Mouse (Mus musculus) heart, embryonic 11.5 days (tissue): ENCODE measurements around the gene Slc18a3. TPM values are rescaled to one million over a fixed set of nuclear protein-coding genes. Genes with fewer than 3 reads are reported as not detected.

ENCODE experiments used
- ATAC-seq: fragments of 200-750 bp; cut with Nextera tagmentation; replicated peaks from 2 replicates; pipeline ENCODE4 v1.8.0; 2017; ENCODE audit warnings: moderate library complexity; ENCODE audit not compliant: insufficient number of reproducible peaks, low FRiP score, low TSS enrichment
- H3K27ac ChIP-seq: fragments of 300-500 bp; sonication (generic); 2 replicates; pipeline ENCODE4 v1.5.1; 2014; ENCODE audit warnings: mild to moderate bottlenecking, low read depth, low read length
- H3K27me3 ChIP-seq: fragments of 300-500 bp; sonication (generic); 2 replicates; pipeline ENCODE4 v1.6.1; 2014; ENCODE audit warnings: mild to moderate bottlenecking, low read length, mixed read lengths; ENCODE audit not compliant: control insufficient read depth, insufficient read depth
- H3K36me3 ChIP-seq: fragments of 300-500 bp; sonication (generic); 2 replicates; pipeline ENCODE4 v1.6.1; 2014; ENCODE audit warnings: mild to moderate bottlenecking, low read length, moderate library complexity, mixed read lengths; ENCODE audit not compliant: control insufficient read depth, insufficient read depth
- H3K4me1 ChIP-seq: fragments of 300-500 bp; sonication (generic); 2 replicates; pipeline ENCODE4 v1.6.1; 2014; ENCODE audit warnings: low read length; ENCODE audit not compliant: control insufficient read depth, insufficient read depth
- H3K4me2 ChIP-seq: fragments of 300-500 bp; sonication (generic); 2 replicates; pipeline ENCODE4 v1.6.1; 2014; ENCODE audit warnings: mild to moderate bottlenecking, moderate library complexity
- H3K4me3 ChIP-seq: fragments of 300-500 bp; sonication (generic); 2 replicates; pipeline ENCODE4 v1.5.1; 2014; ENCODE audit warnings: low read depth, low read length
- H3K9ac ChIP-seq: fragments of 300-500 bp; sonication (generic); 2 replicates; pipeline ENCODE4 v1.6.1; 2014; ENCODE audit warnings: mild to moderate bottlenecking, low read depth, low read length, moderate library complexity
- H3K9me3 ChIP-seq: fragments of 300-500 bp; sonication (generic); replicated peaks from 2 replicates; pipeline ENCODE4 v1.6.1; 2016; ENCODE audit warnings: low read length; ENCODE audit not compliant: control insufficient read depth
- WGBS: fragments of 180-500 bp; shearing (Covaris S2); extraction: QIAGEN DNeasy Blood & Tissue Kit; methylation state at CpG from one replicate; pipeline ENCODE4 v1.1.7; 2014; ENCODE audit not compliant: insufficient replicate concordance; 5-methylcytosine and 5-hydroxymethylcytosine counted together
- polyA plus RNA-seq: library from polyadenylated mRNA; unstranded; fragments of >200 nt; fragmentation: Nextera tagmentation; extraction: Ambion mirVana; gene quantifications from 2 replicates; pipeline ENCODE4 v1.2.1, GENCODE M21; 2014

The Slc18a3 gene
- polyA plus RNA-seq, 1 experiment from 2014 or later, result not detected

DNA sequence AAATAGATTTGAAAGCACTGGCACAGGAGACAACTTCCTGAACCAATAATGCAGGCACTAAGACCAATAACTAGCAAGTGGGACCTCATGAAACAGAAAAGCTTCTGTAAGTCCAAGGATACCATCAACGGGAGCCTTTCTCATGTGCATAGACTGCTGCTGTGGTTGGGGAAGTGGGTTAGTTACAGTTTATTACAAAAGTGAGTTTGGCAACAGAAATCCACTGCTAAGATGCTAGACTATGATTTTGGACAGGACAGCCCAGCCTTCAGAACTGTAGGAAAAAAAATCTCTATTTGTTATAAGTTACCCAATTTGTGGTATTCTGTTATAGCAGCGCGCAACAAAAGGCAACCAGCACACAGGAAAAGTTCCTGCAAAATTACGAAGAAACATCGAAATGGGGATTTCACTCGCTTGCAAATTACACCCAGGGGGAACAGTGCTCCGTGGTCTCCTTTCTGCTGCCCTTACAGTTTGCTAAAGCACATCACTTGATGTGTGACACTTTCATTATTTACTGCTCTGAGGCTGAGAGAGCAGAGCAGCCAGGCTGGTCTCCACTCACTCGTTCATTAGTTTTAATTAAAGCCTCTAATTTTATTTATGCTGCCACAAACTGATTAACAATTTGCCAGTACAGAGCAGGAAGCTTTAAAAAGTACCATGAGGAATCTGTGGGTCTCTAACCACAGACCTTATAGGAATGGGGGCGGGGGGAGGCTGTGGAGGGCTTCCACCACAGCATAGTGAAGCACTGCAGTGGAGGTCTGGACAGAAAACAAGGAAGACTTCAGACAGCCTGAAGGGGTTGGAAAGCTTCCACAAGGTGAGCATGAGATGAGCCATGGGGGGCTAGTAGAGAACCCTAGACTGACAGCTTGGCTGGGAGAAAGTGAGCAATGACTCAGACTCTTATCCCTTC, 38.4 kb upstream of the Slc18a3 start:
- H3K4me2 ChIP-seq, result no peak overlapping the region
- no peak overlapping the region for H3K4me3 ChIP-seq
- no peak overlapping the region for H3K9ac ChIP-seq
- ATAC-seq, result no peak
- no peak overlapping the region for H3K27ac ChIP-seq
- H3K36me3 ChIP-seq, result no peaks in the 10 kb centered on the region
- no peaks in the 10 kb centered on the region; the same call in 1 of the 2 replicates for H3K9me3 ChIP-seq
- 75% methylated on average over 9 of the region's 9 CpGs for WGBS
- no peaks in the 10 kb centered on the region for H3K27me3 ChIP-seq
- no peaks in the 10 kb centered on the region for H3K4me1 ChIP-seq

DNA sequence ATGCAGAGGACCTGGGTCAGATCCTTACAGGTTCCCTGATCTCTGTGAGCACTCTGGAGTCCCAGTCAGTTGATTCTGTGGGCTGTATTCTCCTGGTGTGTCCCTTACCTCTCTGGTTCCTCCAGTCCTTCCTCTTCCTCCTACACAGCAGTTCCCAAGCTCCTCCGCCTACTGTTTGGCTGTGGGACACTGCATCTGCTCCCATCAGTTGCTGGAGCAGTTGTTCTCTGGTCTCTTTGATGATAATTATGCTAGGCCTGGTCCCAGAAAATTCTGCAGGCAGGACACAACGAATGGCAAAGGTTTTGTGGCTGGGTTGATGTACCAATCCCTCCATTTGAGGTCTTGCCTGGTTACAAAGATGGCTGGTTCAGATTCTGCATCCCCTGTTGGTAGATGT, 36.7 kb upstream of the Slc18a3 start:
- no peaks in the 10 kb centered on the region for H3K27me3 ChIP-seq
- H3K9ac ChIP-seq, result no peak overlapping the region
- ATAC-seq, result no peak
- H3K9me3 ChIP-seq, result no peaks in the 10 kb centered on the region; the same call in 1 of the 2 replicates
- no peak overlapping the region for H3K4me3 ChIP-seq
- H3K36me3 ChIP-seq, result no peaks in the 10 kb centered on the region
- H3K4me2 ChIP-seq, result no peak overlapping the region
- H3K4me1 ChIP-seq, result no peaks in the 10 kb centered on the region
- H3K27ac ChIP-seq, result no peak overlapping the region
- 71% methylated on average over 2 of the region's 2 CpGs for WGBS

DNA sequence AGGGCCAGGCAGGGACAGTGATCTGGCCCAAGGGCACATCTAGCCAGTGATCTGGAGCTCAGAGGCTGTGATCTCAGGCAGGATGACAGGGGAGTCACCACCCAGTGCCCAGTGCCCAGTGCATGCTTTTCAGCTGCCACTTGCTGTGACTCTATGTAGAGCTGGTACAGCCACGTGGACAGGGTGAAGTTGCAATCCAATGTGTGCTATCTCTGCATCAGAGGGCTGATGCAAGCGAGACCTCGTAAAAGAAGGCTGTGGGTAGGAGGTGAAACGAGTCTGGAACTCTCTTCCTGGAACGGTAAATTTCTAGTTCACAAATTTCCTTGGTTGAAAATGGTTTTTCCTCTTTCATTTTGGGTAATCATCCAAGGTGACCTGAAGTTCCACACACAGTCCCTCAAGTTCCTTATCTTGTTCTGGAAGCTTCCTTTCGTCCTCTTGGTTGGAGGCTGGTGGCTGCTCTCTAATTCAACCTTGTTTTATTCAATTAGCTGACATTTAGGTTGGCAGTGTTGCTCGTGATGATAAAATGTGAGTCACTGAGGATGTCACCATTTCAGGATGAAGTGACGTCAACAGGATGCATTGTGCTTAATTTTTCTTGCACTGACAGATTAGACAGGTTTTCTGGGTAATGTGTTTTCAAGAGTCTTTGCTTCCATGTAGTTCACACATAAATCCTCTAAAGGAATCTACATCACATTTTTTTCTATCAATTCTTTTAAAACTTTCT, 31.6 kb upstream of the Slc18a3 start:
- no peak for ATAC-seq
- WGBS, result 70% methylated on average over 8 of the region's 8 CpGs

DNA sequence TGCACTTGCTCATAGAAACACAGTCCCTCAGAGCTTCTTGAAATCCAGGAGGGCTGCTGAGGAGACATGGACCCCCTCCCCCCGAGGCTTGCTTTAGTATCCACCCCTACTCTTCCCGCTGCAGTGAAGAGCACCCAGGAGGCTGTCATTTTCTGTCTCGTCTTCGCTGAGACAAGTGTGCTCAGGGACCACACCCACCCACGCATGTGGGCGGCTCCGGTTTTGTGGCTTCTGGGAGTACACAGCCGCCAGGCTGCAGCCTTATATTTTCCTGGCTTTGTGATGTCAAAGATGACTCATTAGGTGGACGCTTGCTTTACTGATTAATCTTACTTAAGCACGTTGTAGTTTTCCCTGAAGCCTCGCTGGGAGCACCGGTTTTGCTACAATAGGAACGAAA, 27.9 kb upstream of the Slc18a3 start:
- no peak overlapping the region for H3K4me3 ChIP-seq

More for the DNA sequence above, 31.6 kb upstream of the Slc18a3 start:
- peaks cover 10% of the 10 kb centered on the region; the same call in 1 of the 2 replicates for H3K27me3 ChIP-seq
- H3K36me3 ChIP-seq, result no peaks in the 10 kb centered on the region
- no peaks in the 10 kb centered on the region; the same call in 1 of the 2 replicates for H3K4me1 ChIP-seq
- no peak overlapping the region for H3K9ac ChIP-seq
- no peak overlapping the region for H3K4me2 ChIP-seq
- no peak overlapping the region for H3K4me3 ChIP-seq
- H3K9me3 ChIP-seq, result no peaks in the 10 kb centered on the region; the same call in 1 of the 2 replicates
- H3K27ac ChIP-seq, result no peak overlapping the region

DNA sequence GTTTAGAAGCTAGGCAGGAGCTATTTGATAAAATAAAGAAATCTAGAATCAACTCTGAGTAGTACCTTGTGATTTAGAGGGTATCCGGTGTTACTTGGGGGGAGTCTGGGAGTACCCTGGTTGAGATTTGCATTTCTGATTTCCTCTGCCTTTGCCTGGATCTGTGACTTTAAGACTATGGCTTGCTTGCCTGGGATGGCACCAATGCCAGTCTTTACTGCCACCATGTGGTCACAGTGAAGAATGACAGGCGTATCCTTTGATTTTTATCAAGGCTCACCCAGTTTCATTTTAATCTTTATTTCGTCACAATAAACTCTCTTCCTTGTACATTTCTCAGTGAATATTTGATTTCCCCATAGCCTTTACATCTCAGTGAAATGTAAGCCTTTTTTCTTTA, 17.4 kb upstream of the Slc18a3 start:
- Histone ChIP-seq H3K4me2 (no peak overlapping the region), H3K9me3 (no peaks in the 10 kb centered on the region), H3K9ac (no peak overlapping the region), H3K27me3 (no peaks in the 10 kb centered on the region; the same call in 1 of the 2 replicates), H3K4me1 (no peaks in the 10 kb centered on the region), H3K4me3 (no peak overlapping the region), H3K36me3 (no peaks in the 10 kb centered on the region), H3K27ac (no peak overlapping the region)
- ATAC-seq, result no peak
- 13% methylated on average over 3 of the region's 3 CpGs for WGBS

More for the DNA sequence above, 27.9 kb upstream of the Slc18a3 start:
- no peaks in the 10 kb centered on the region for H3K9me3 ChIP-seq
- no peak for ATAC-seq
- no peak overlapping the region for H3K9ac ChIP-seq
- H3K27me3 ChIP-seq, result peaks cover 10% of the 10 kb centered on the region; the same call in 1 of the 2 replicates
- no peaks in the 10 kb centered on the region; the same call in 1 of the 2 replicates for H3K4me1 ChIP-seq
- WGBS, result 20% methylated on average over 13 of the region's 13 CpGs
- H3K27ac ChIP-seq, result no peak overlapping the region
- H3K4me2 ChIP-seq, result peak overlapping the region; percentile 49
- H3K36me3 ChIP-seq, result no peaks in the 10 kb centered on the region

DNA sequence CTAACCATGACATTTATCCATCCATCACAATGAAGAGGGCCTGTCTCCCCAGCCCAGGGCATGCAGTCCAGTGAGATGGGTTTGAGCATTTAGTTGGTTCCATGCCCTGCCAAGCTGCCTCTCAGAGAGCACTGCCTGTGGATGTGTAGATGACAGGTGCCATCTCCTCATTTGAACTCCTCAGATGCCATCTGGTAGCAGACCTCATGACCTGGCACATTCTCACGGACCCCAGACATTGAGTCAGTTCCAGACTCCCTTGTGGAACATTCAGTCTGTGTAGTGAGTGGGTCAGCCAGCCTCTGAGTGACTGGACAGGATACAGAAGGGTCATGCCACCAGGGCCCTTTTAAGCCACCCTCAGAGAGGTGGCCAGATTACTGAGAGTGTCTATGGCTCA, 12.9 kb upstream of the Slc18a3 start:
- H3K36me3 ChIP-seq, result no peaks in the 10 kb centered on the region
- H3K9ac ChIP-seq, result no peak overlapping the region
- peaks cover 2% of the 10 kb centered on the region; the same call in 1 of the 2 replicates for H3K27me3 ChIP-seq
- no peaks in the 10 kb centered on the region for H3K9me3 ChIP-seq
- no peak overlapping the region for H3K4me3 ChIP-seq
- 53% methylated on average over 1 of the region's 1 CpGs for WGBS
- ATAC-seq, result no peak
- no peaks in the 10 kb centered on the region for H3K4me1 ChIP-seq
- no peak overlapping the region for H3K27ac ChIP-seq
- no peak overlapping the region for H3K4me2 ChIP-seq

DNA sequence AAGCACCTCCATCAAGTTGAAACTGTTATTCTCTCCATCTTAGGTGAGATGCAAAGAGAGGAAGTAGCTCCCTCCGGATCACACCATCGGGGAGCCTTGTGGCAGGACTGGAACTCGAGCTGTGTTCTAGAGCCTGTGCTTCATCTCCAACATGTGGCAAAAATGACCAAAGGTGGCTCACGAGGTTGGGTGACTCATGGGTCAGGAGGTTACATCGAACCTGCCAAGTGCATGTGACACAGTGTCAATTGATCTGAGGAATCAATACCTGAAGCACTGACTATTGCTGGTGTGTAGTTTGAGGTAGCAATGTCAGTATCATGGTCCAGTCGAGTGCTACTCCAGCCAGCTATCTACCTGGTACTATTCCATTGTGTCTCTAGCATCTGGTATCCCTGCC, 11.9 kb upstream of the Slc18a3 start:
- Histone ChIP-seq H3K4me1 (no peaks in the 10 kb centered on the region), H3K27ac (no peak overlapping the region), H3K27me3 (0 out of 2 replicates have a peak, but pooled peaks cover 2% of the 10 kb centered on the region), H3K9me3 (no peaks in the 10 kb centered on the region), H3K9ac (no peak overlapping the region), H3K36me3 (no peaks in the 10 kb centered on the region), H3K4me3 (no peak overlapping the region), H3K4me2 (no peak overlapping the region)
- WGBS, result 70% methylated on average over 6 of the region's 6 CpGs
- no peak for ATAC-seq

DNA sequence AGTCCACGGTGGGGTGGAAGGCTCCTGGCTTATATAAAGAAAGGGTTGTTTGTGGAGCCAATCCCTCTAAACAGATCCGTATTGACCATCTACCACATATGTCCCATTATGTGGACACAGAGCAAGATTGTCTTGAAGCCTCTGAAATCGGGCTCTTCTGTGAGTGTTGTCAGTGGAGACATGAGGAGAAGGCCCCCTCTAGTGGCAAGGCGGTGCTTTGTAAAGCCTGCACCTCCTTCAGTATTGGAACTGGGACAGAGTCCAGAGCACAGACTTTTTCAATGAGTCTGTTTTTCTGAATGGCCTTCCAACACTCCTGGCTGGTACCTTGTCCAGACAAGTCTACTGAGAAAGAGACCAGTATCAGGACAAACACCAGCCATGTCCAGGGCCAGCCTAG, 8.3 kb upstream of the Slc18a3 start:
- no peaks in the 10 kb centered on the region for H3K9me3 ChIP-seq
- H3K9ac ChIP-seq, result no peak overlapping the region
- no peak overlapping the region for H3K4me3 ChIP-seq
- no peaks in the 10 kb centered on the region for H3K36me3 ChIP-seq
- peaks cover 2% of the 10 kb centered on the region; the same call in 1 of the 2 replicates for H3K27me3 ChIP-seq
- WGBS, result 10% methylated on average over 4 of the region's 4 CpGs
- H3K4me1 ChIP-seq, result no peaks in the 10 kb centered on the region
- H3K27ac ChIP-seq, result no peak overlapping the region
- no peak for ATAC-seq
- H3K4me2 ChIP-seq, result no peak overlapping the region
